Mouse (Mus musculus) stomach, postnatal 0 days (tissue): ENCODE data around the gene Tsc22d4. TPM values are rescaled to one million over a fixed set of nuclear protein-coding genes. Genes with fewer than 3 reads are reported as not detected.

Source experiments
- ATAC-seq: fragments of 200-750 bp; cut with Nextera tagmentation; 2 replicates; pipeline ENCODE4 v1.8.0; 2017; ENCODE audit not compliant: low FRiP score, low TSS enrichment
- DNase-seq: peaks from one replicate; pipeline ENCODE4 v3.0.0-alpha.2; 2016; ENCODE audit warnings: low spot score
- H3K27ac ChIP-seq: fragments of 300-500 bp; sonication (generic); replicated peaks from 2 replicates; pipeline ENCODE4 v1.5.1; 2014; ENCODE audit warnings: mild to moderate bottlenecking, control low read depth
- H3K27me3 ChIP-seq: fragments of 300-500 bp; sonication (generic); 2 replicates; pipeline ENCODE4 v1.6.1; 2014; ENCODE audit warnings: low read length; ENCODE audit not compliant: control insufficient read depth, insufficient read depth
- H3K36me3 ChIP-seq: fragments of 300-500 bp; sonication (generic); 2 replicates; pipeline ENCODE4 v1.6.1; 2014; ENCODE audit warnings: low read length, mixed read lengths; ENCODE audit not compliant: control insufficient read depth, insufficient read depth
- H3K4me1 ChIP-seq: fragments of 300-500 bp; sonication (generic); replicated peaks from 2 replicates; pipeline ENCODE4 v1.6.1; 2014; ENCODE audit warnings: antibody characterized with exemption; ENCODE audit not compliant: control insufficient read depth, insufficient read depth
- H3K4me2 ChIP-seq: fragments of 300-500 bp; sonication (generic); replicated peaks from 2 replicates; pipeline ENCODE4 v1.6.1; 2014; ENCODE audit warnings: low read depth, mild to moderate bottlenecking, control low read depth, moderate library complexity
- H3K4me3 ChIP-seq: fragments of 300-500 bp; sonication (generic); 2 replicates; pipeline ENCODE4 v1.5.1; 2014; ENCODE audit warnings: low read depth, low read length, control low read depth
- H3K9ac ChIP-seq: fragments of 300-500 bp; sonication (generic); 2 replicates; pipeline ENCODE4 v1.6.1; 2014; ENCODE audit warnings: mild to moderate bottlenecking, low read length, control low read depth, mixed read lengths
- H3K9me3 ChIP-seq: fragments of 300-500 bp; sonication (generic); 2 replicates; pipeline ENCODE4 v1.6.1; 2016; ENCODE audit warnings: low read length; ENCODE audit not compliant: control insufficient read depth
- CTCF ChIP-seq: IDR thresholded peaks from 2 replicates; pipeline ENCODE4 v1.5.1; 2016; ENCODE audit warnings: antibody characterized with exemption, low read depth, mild to moderate bottlenecking, moderate library complexity
- EP300 ChIP-seq: optimal IDR thresholded peaks from 2 replicates; pipeline ENCODE3; 2016; ENCODE audit warnings: antibody characterized with exemption
- WGBS: fragments of 180-500 bp; shearing (Covaris S2); extraction: QIAGEN DNeasy Blood & Tissue Kit; methylation state at CpG from one replicate; pipeline ENCODE4 v1.1.7; 2014; 5-methylcytosine and 5-hydroxymethylcytosine counted together
- polyA plus RNA-seq: library from polyadenylated mRNA; unstranded; fragments of >200 nt; fragmentation: Nextera tagmentation; extraction: Ambion mirVana; gene quantifications from 2 replicates; pipeline ENCODE4 v1.2.1, GENCODE M21; 2015

Gene Tsc22d4
- polyA plus RNA-seq, 1 experiment from 2014 or later = 100 TPM

DNA sequence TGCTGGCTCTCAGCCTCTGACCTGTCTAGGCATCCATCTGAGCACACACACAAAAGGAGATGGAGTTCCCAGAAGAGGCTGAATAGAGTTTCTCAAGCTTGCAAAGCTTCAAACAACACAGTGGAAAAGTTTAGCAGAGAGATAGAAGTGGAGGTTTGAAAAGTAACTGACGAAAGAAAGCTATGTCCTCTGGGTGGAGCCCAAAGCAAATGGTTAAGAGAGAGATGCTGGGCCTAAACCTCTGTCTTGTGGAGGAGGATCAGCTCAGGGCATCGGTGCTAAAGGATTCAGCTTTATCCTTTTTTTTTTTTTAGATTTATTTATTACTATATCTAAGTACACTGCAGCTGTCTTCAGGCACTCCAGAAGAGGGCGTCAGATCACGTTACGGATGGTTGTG, 62.8 kb downstream of the Tsc22d4 start:
- no peak overlapping the region for H3K9ac ChIP-seq
- H3K27ac ChIP-seq = no peak overlapping the region
- no peaks in the 10 kb centered on the region for H3K27me3 ChIP-seq
- DNase-seq (no peak), ATAC-seq (no peak)
- H3K4me2 ChIP-seq = no peak overlapping the region
- no peaks in the 10 kb centered on the region for H3K9me3 ChIP-seq
- no peaks in the 10 kb centered on the region for H3K36me3 ChIP-seq
- TF ChIP-seq EP300 (no peak), CTCF (no peak)
- H3K4me3 ChIP-seq = no peak overlapping the region
- H3K4me1 ChIP-seq = no peaks in the 10 kb centered on the region
- WGBS = 93% methylated on average over 5 of the region's 5 CpGs

GRCm38 (mm10) chr5:137817466-137818222, 72.1 kb downstream of the Tsc22d4 start:
- no peak overlapping the region for H3K4me3 ChIP-seq
- H3K4me2 ChIP-seq = no peak overlapping the region
- no peak overlapping the region for H3K9ac ChIP-seq
- TF ChIP-seq EP300 = no peak
- no peak for TF ChIP-seq CTCF
- H3K4me1 ChIP-seq = no peaks in the 10 kb centered on the region
- DNase-seq (no peak), ATAC-seq (no peak)
- H3K9me3 ChIP-seq = no peaks in the 10 kb centered on the region
- H3K27ac ChIP-seq = no peak overlapping the region
- H3K36me3 ChIP-seq = no peaks in the 10 kb centered on the region
- H3K27me3 ChIP-seq = no peaks in the 10 kb centered on the region
- WGBS = 38% methylated on average over 4 of the region's 4 CpGs

Other genes starting within 250 kb of the Tsc22d4 start
- gene Pop7, start 243.2 kb upstream of the Tsc22d4 start, polyA plus RNA-seq = 37.9 and 39.9 TPM in 2 replicates
- 5.2 and 6.0 TPM in 2 replicates for gene Gigyf1, start 227.2 kb upstream of the Tsc22d4 start, polyA plus RNA-seq
- not detected in 2 replicates for gene Epo, start 212.5 kb upstream of the Tsc22d4 start, polyA plus RNA-seq
- gene Gnb2, start 212.2 kb upstream of the Tsc22d4 start, polyA plus RNA-seq = 345 and 374 TPM in 2 replicates
- 2.3 and 2.7 TPM in 2 replicates for gene Actl6b, start 192.2 kb upstream of the Tsc22d4 start, polyA plus RNA-seq
- gene Tfr2, start 175.9 kb upstream of the Tsc22d4 start, polyA plus RNA-seq = 1.2 and 1.3 TPM in 2 replicates
- gene Mospd3, start 144.7 kb upstream of the Tsc22d4 start, polyA plus RNA-seq = 30.8 and 34.3 TPM in 2 replicates
- gene Pcolce, start 131.9 kb upstream of the Tsc22d4 start, polyA plus RNA-seq = 77.3 and 85.9 TPM in 2 replicates
- 0.11 and 0.16 TPM in 2 replicates for gene Fbxo24, start 116.7 kb upstream of the Tsc22d4 start, polyA plus RNA-seq
- gene Lrch4, start 116.6 kb upstream of the Tsc22d4 start, polyA plus RNA-seq = 22.5 and 27.0 TPM in 2 replicates
- gene Gm20605, start 116.6 kb upstream of the Tsc22d4 start, polyA plus RNA-seq = 2.4 and 3.4 TPM in 2 replicates
- 3.7 and 4.1 TPM in 2 replicates for gene Sap25, start 104.4 kb upstream of the Tsc22d4 start, polyA plus RNA-seq
- gene Irs3, start 100.0 kb upstream of the Tsc22d4 start, polyA plus RNA-seq = 0.07 and 0.15 TPM in 2 replicates
- gene Agfg2, start 61.0 kb upstream of the Tsc22d4 start, polyA plus RNA-seq = 10.4 and 12.4 TPM in 2 replicates
- gene Nyap1, start 4.1 kb upstream of the Tsc22d4 start, polyA plus RNA-seq = 1.0 TPM in 2 replicates
- gene Ppp1r35, start 33.1 kb downstream of the Tsc22d4 start, polyA plus RNA-seq = 16.8 and 17.2 TPM in 2 replicates
- gene Mepce, start 41.9 kb downstream of the Tsc22d4 start, polyA plus RNA-seq = 5.8 and 6.8 TPM in 2 replicates
- gene Zcwpw1, start 42.1 kb downstream of the Tsc22d4 start, polyA plus RNA-seq = 2.6 and 2.7 TPM in 2 replicates
- gene Pilra, start 90.6 kb downstream of the Tsc22d4 start, polyA plus RNA-seq = 0.64 and 1.4 TPM in 2 replicates
- 0.33 and 0.40 TPM in 2 replicates for gene Pilrb1, start 112.4 kb downstream of the Tsc22d4 start, polyA plus RNA-seq
- 0.49 and 0.88 TPM in 2 replicates for gene Pilrb2, start 126.1 kb downstream of the Tsc22d4 start, polyA plus RNA-seq
- gene Cyp3a13, start 175.9 kb downstream of the Tsc22d4 start, polyA plus RNA-seq = 34.5 and 34.8 TPM in 2 replicates
- gene Gjc3, start 217.4 kb downstream of the Tsc22d4 start, polyA plus RNA-seq = 0.92 TPM in 2 replicates
- gene Azgp1, start 235.8 kb downstream of the Tsc22d4 start, polyA plus RNA-seq = 1.1 and 1.5 TPM in 2 replicates